Mouse (Mus musculus) G1E-ER4 (cell line): Measurements from ENCODE around the gene Epn2. TPM values are rescaled to one million over a fixed set of nuclear protein-coding genes. Genes with fewer than 3 reads are reported as not detected.

Source experiments
- GATA1 ChIP-seq: IDR thresholded peaks from one replicate; pipeline ENCODE4 v1.8.0; 2012; ENCODE audit warnings: low read length, inconsistent platforms
- polyA plus RNA-seq: library from polyadenylated mRNA; stranded (reverse); fragments of >175 nt; gene quantifications from 2 replicates; pipeline ENCODE4 v1.2.3, GENCODE M21; 2012

Epn2 gene
- polyA plus RNA-seq, 1 experiment = 1.2 TPM

GRCm38 (mm10) chr11:61470880-61471279 is 108.6 kb downstream of the Epn2 start:
- TF ChIP-seq GATA1 = no peak

- no peak for TF ChIP-seq GATA1
Observed at GRCm38 (mm10) chr11:61469317-61469917, 110.1 kb downstream of the Epn2 start.

- TF ChIP-seq GATA1 = no peak
Observed at GRCm38 (mm10) chr11:61468534-61468933, 111.0 kb downstream of the Epn2 start.

Other genes with a start within 250 kb of the Epn2 start
- not detected in 2 replicates for gene Slc47a2, start 236.8 kb downstream of the Epn2 start, polyA plus RNA-seq
- not detected in 2 replicates for gene Slc47a1, start 201.3 kb downstream of the Epn2 start, polyA plus RNA-seq
- gene Rnf112, start 125.6 kb downstream of the Epn2 start, polyA plus RNA-seq = not detected in 2 replicates
- gene Mfap4, start 94.3 kb downstream of the Epn2 start, polyA plus RNA-seq = not detected in 2 replicates
- 27.7 and 28.6 TPM in 2 replicates for gene Mapk7, start 85.3 kb downstream of the Epn2 start, polyA plus RNA-seq
- gene B9d1, start 74.5 kb downstream of the Epn2 start, polyA plus RNA-seq = 15.8 and 18.8 TPM in 2 replicates
- 8.5 and 8.6 TPM in 2 replicates for gene Grap, start 73.6 kb upstream of the Epn2 start, polyA plus RNA-seq
- not detected in 2 replicates for gene Fam83g, start 104.4 kb upstream of the Epn2 start, polyA plus RNA-seq
- not detected in 2 replicates for gene Slc5a10, start 141.1 kb upstream of the Epn2 start, polyA plus RNA-seq
- 7.8 and 8.3 TPM in 2 replicates for gene Prpsap2, start 182.4 kb upstream of the Epn2 start, polyA plus RNA-seq